Mouse (Mus musculus): ENCODE results near the gene Ube2k. TPM values are rescaled to one million over a fixed set of nuclear protein-coding genes. Genes with fewer than 3 reads are reported as not detected.
A peak's percentile ranks its signal among the peaks of the same experiment; 100 is the strongest.

Gene Ube2k
- 138 and 149 TPM in 2 replicates for polyA plus RNA-seq (2012; rRNA removed)

- Histone ChIP-seq H3K27ac (ENCODE audit: control insufficient read depth, insufficient read depth, low read depth, low read length) (peak within 1 kb of the TSS; percentile 99), H3K4me3 (ENCODE audit: control insufficient read depth, low read depth, low read length) (peak within 1 kb of the TSS; percentile 100), H3K36me3 (ENCODE audit: control insufficient read depth, insufficient read depth, low read length) (no peaks in the 10 kb centered on the region), H3K27me3 (ENCODE audit: control insufficient read depth, insufficient read depth, low read length) (no peaks in the 10 kb centered on the region), H3K4me1 (ENCODE audit: control insufficient read depth, insufficient read depth, low read length) (no peaks in the 10 kb centered on the region; the same call in 1 of the 2 replicates)
- TF ChIP-seq CTCF (IDR thresholded peaks at IDR 0.05; ENCODE audit: control insufficient read depth, insufficient read depth, insufficient replicate concordance, low read depth, low read length) = no peak
- TF ChIP-seq POLR2A (IDR thresholded peaks at IDR 0.05; ENCODE audit: control insufficient read depth, low read depth, low read length) = peak; percentile 93
Measured at GRCm38 (mm10) chr5:65536751-65537419, at the start of gene Ube2k, which contains the start of gene Smim14. Ube2k (plus strand) TSS chr5:65537233. Smim14 (minus strand) TSS chr5:65537184.

- H3K4me3 ChIP-seq (ENCODE audit: control insufficient read depth, low read depth, low read length) = no peak overlapping the region
- TF ChIP-seq CTCF (IDR thresholded peaks at IDR 0.05; ENCODE audit: control insufficient read depth, insufficient read depth, insufficient replicate concordance, low read depth, low read length) (no peak), POLR2A (IDR thresholded peaks at IDR 0.05; ENCODE audit: control insufficient read depth, low read depth, low read length) (no peak)
- no peak overlapping the region for H3K27ac ChIP-seq (ENCODE audit: control insufficient read depth, insufficient read depth, low read depth, low read length)
- no peaks in the 10 kb centered on the region for H3K36me3 ChIP-seq (ENCODE audit: control insufficient read depth, insufficient read depth, low read length)
- H3K27me3 ChIP-seq (ENCODE audit: control insufficient read depth, insufficient read depth, low read length) = no peaks in the 10 kb centered on the region
- H3K4me1 ChIP-seq (ENCODE audit: control insufficient read depth, insufficient read depth, low read length) = peaks cover 6% of the 10 kb centered on the region; the same call in 1 of the 2 replicates
Measured at GRCm38 (mm10) chr5:65487381-65487780, 49.7 kb upstream of the Ube2k start.

- no peaks in the 10 kb centered on the region for H3K36me3 ChIP-seq (ENCODE audit: control insufficient read depth, insufficient read depth, low read length)
- no peak overlapping the region; the same call in 1 of the 2 replicates for H3K27ac ChIP-seq (ENCODE audit: control insufficient read depth, insufficient read depth, low read depth, low read length)
- peaks cover 9% of the 10 kb centered on the region for H3K4me1 ChIP-seq (ENCODE audit: control insufficient read depth, insufficient read depth, low read length)
- H3K4me3 ChIP-seq (ENCODE audit: control insufficient read depth, low read depth, low read length) = no peak overlapping the region
- TF ChIP-seq CTCF (IDR thresholded peaks at IDR 0.05; ENCODE audit: control insufficient read depth, insufficient read depth, insufficient replicate concordance, low read depth, low read length) (no peak), POLR2A (IDR thresholded peaks at IDR 0.05; ENCODE audit: control insufficient read depth, low read depth, low read length) (no peak)
- no peaks in the 10 kb centered on the region for H3K27me3 ChIP-seq (ENCODE audit: control insufficient read depth, insufficient read depth, low read length)
Measured at GRCm38 (mm10) chr5:65488725-65489124, 48.3 kb upstream of the Ube2k start.

GRCm38 (mm10) chr5:65489830-65490229 is 47.2 kb upstream of the Ube2k start:
- Histone ChIP-seq H3K4me3 (ENCODE audit: control insufficient read depth, low read depth, low read length) (no peak overlapping the region), H3K36me3 (ENCODE audit: control insufficient read depth, insufficient read depth, low read length) (no peaks in the 10 kb centered on the region), H3K27me3 (ENCODE audit: control insufficient read depth, insufficient read depth, low read length) (no peaks in the 10 kb centered on the region), H3K4me1 (ENCODE audit: control insufficient read depth, insufficient read depth, low read length) (peaks cover 9% of the 10 kb centered on the region), H3K27ac (ENCODE audit: control insufficient read depth, insufficient read depth, low read depth, low read length) (no peak overlapping the region)
- TF ChIP-seq CTCF (IDR thresholded peaks at IDR 0.05; ENCODE audit: control insufficient read depth, insufficient read depth, insufficient replicate concordance, low read depth, low read length) (no peak), POLR2A (IDR thresholded peaks at IDR 0.05; ENCODE audit: control insufficient read depth, low read depth, low read length) (no peak)

GRCm38 (mm10) chr5:65491767-65492715 is 45.0 kb upstream of the Ube2k start:
- TF ChIP-seq POLR2A (IDR thresholded peaks at IDR 0.05; ENCODE audit: control insufficient read depth, low read depth, low read length) (no peak), CTCF (IDR thresholded peaks at IDR 0.05; ENCODE audit: control insufficient read depth, insufficient read depth, insufficient replicate concordance, low read depth, low read length) (no peak)
- Histone ChIP-seq H3K27me3 (ENCODE audit: control insufficient read depth, insufficient read depth, low read length) (no peaks in the 10 kb centered on the region), H3K4me1 (ENCODE audit: control insufficient read depth, insufficient read depth, low read length) (peaks cover 7% of the 10 kb centered on the region), H3K4me3 (ENCODE audit: control insufficient read depth, low read depth, low read length) (peak overlapping the region; percentile 87), H3K27ac (ENCODE audit: control insufficient read depth, insufficient read depth, low read depth, low read length) (peak overlapping the region; percentile 85), H3K36me3 (ENCODE audit: control insufficient read depth, insufficient read depth, low read length) (no peaks in the 10 kb centered on the region)

- Histone ChIP-seq H3K4me1 (ENCODE audit: control insufficient read depth, insufficient read depth, low read length) (peaks cover 7% of the 10 kb centered on the region), H3K36me3 (ENCODE audit: control insufficient read depth, insufficient read depth, low read length) (no peaks in the 10 kb centered on the region), H3K27ac (ENCODE audit: control insufficient read depth, insufficient read depth, low read depth, low read length) (peak within 1 kb of the TSS; percentile 85), H3K27me3 (ENCODE audit: control insufficient read depth, insufficient read depth, low read length) (no peaks in the 10 kb centered on the region), H3K4me3 (ENCODE audit: control insufficient read depth, low read depth, low read length) (peak within 1 kb of the TSS; percentile 87)
- TF ChIP-seq CTCF (IDR thresholded peaks at IDR 0.05; ENCODE audit: control insufficient read depth, insufficient read depth, insufficient replicate concordance, low read depth, low read length) (no peak), POLR2A (IDR thresholded peaks at IDR 0.05; ENCODE audit: control insufficient read depth, low read depth, low read length) (peak; percentile 89)
Measured at GRCm38 (mm10) chr5:65492716-65493531, 44.1 kb upstream of the Ube2k start, which contains the start of gene Gm43552. Gm43552 (minus strand) TSS chr5:65492833.
